Mouse (Mus musculus): Measurements from ENCODE around the gene Epb41l4b. TPM values are rescaled to one million over a fixed set of nuclear protein-coding genes. Genes with fewer than 3 reads are reported as not detected.

Epb41l4b gene
- total and polyA plus RNA-seq, 3 experiments = 0.93 to 4.9 (median 2.0) TPM

- dilution Hi-C loops (cut with MboI; ENCODE audit: extremely low pct_ligation_motif_present, extremely low pct_unique_long_range_greater_than_20kb, low sequenced_read_pairs) (no loop called here), in situ Hi-C loops (cut with MboI; ENCODE audit: low pct_ligation_motif_present, low pct_unique_long_range_greater_than_20kb, low sequenced_read_pairs) (no loop called here)
- Histone ChIP-seq H3K36me3 (replicated peaks in 1 of 2; ENCODE audit: control insufficient read depth in 1 of 2, insufficient read depth in 1 of 2, low read length in 1 of 2) (no peaks in the 10 kb centered on the region), H3K9me3 (replicated peaks; ENCODE audit: low read length) (no peaks in the 10 kb centered on the region), H3K79me2 (replicated peaks; ENCODE audit: control insufficient read depth, extremely low read depth, insufficient read depth, poor library complexity, severe bottlenecking) (no peaks in the 10 kb centered on the region), H3K4me2 (ENCODE audit: insufficient read depth, low read depth, poor library complexity, severe bottlenecking) (no peak overlapping the region), H3K4me3 (replicated peaks in 1 of 3; ENCODE audit: low read depth in 2 of 3, low read length in 2 of 3, poor library complexity in 1 of 3) (no peak overlapping the region), H3K9ac (ENCODE audit: insufficient read depth, low read depth) (no peak overlapping the region), H3K27ac (ENCODE audit: insufficient read depth, low read depth) (no peak overlapping the region), H3K27me3 (replicated peaks) (peaks cover 28% of the 10 kb centered on the region), H3K4me1 (ENCODE audit: control insufficient read depth in 1 of 2, insufficient read depth in 2 of 2) (no peaks in the 10 kb centered on the region)
- TF ChIP-seq POLR2A (IDR thresholded peaks at IDR 0.05; ENCODE audit: low read depth, low read length) (no peak), JUND (conservative IDR thresholded peaks at IDR 0.05; ENCODE audit: low read depth, low read length) (no peak), RAD21 (IDR thresholded peaks at IDR 0.05; ENCODE audit: low read depth, low read length) (peak; percentile 84), CHD1 (IDR thresholded peaks at IDR 0.05; ENCODE audit: low read depth, low read length) (no peak), ZNF384 (IDR thresholded peaks at IDR 0.05; ENCODE audit: low read depth, low read length) (no peak), KAT2A (IDR thresholded peaks at IDR 0.05; ENCODE audit: insufficient replicate concordance, low read length) (no peak), PAX5 (IDR thresholded peaks at IDR 0.05; ENCODE audit: low read length) (no peak), NRF1 (IDR thresholded peaks at IDR 0.05; ENCODE audit: low read depth, low read length) (no peak), MAFK (IDR thresholded peaks at IDR 0.05; ENCODE audit: insufficient replicate concordance, low read length) (no peak), USF2 (conservative IDR thresholded peaks at IDR 0.05; ENCODE audit: low read depth, low read length) (no peak), MXI1 (IDR thresholded peaks at IDR 0.05; ENCODE audit: low read depth, low read length) (no peak), ELF1 (IDR thresholded peaks at IDR 0.05; ENCODE audit: low read depth, low read length) (no peak), TBP (conservative IDR thresholded peaks at IDR 0.05; ENCODE audit: low read depth, low read length) (no peak), JUN (IDR thresholded peaks at IDR 0.05; ENCODE audit: insufficient read depth, low read depth, low read length) (no peak), GABPA (IDR thresholded peaks at IDR 0.05; ENCODE audit: insufficient replicate concordance, low read depth, low read length) (no peak), ZC3H11A (IDR thresholded peaks at IDR 0.05; ENCODE audit: low read depth, low read length) (no peak; the same call in 1 of the 2 replicates), CTCF (conservative IDR thresholded peaks at IDR 0.05 in 1 of 2, IDR thresholded peaks at IDR 0.05 in 1 of 2; ENCODE audit: low read depth in 2 of 2, low read length in 2 of 2) (peak; percentile 92), NELFE (IDR thresholded peaks at IDR 0.05; ENCODE audit: low read depth, low read length) (no peak), SMC3 (IDR thresholded peaks at IDR 0.05; ENCODE audit: low read depth, low read length) (peak; percentile 88)
- peak; percentile 61 for DNase-seq (ENCODE audit: extremely low read depth)
These were observed 126.0 kb downstream of the Epb41l4b start for GRCm38 (mm10) chr4:57017229-57017628.

- Histone ChIP-seq H3K27me3 (replicated peaks) (peaks cover 32% of the 10 kb centered on the region), H3K79me2 (replicated peaks; ENCODE audit: control insufficient read depth, extremely low read depth, insufficient read depth, poor library complexity, severe bottlenecking) (no peaks in the 10 kb centered on the region), H3K9ac (ENCODE audit: insufficient read depth, low read depth) (no peak overlapping the region), H3K4me2 (ENCODE audit: insufficient read depth, low read depth, poor library complexity, severe bottlenecking) (no peak overlapping the region), H3K4me1 (ENCODE audit: control insufficient read depth in 1 of 2, insufficient read depth in 2 of 2) (no peaks in the 10 kb centered on the region), H3K4me3 (replicated peaks in 1 of 3; ENCODE audit: low read depth in 2 of 3, low read length in 2 of 3, poor library complexity in 1 of 3) (no peak overlapping the region), H3K9me3 (replicated peaks; ENCODE audit: low read length) (no peaks in the 10 kb centered on the region), H3K36me3 (replicated peaks in 1 of 2; ENCODE audit: control insufficient read depth in 1 of 2, insufficient read depth in 1 of 2, low read length in 1 of 2) (no peaks in the 10 kb centered on the region), H3K27ac (ENCODE audit: insufficient read depth, low read depth) (no peak overlapping the region)
- TF ChIP-seq PAX5 (IDR thresholded peaks at IDR 0.05; ENCODE audit: low read length) = no peak
- no peak for TF ChIP-seq ZMIZ1 (IDR thresholded peaks at IDR 0.05; ENCODE audit: low read depth, low read length)
- no peak for TF ChIP-seq EP300 (IDR thresholded peaks at IDR 0.05; ENCODE audit: low read length)
- no peak for TF ChIP-seq USF2 (conservative IDR thresholded peaks at IDR 0.05; ENCODE audit: low read depth, low read length)
- TF ChIP-seq CTCF (conservative IDR thresholded peaks at IDR 0.05 in 1 of 2, IDR thresholded peaks at IDR 0.05 in 1 of 2; ENCODE audit: low read depth in 2 of 2, low read length in 2 of 2) = no peak
- TF ChIP-seq MYC (IDR thresholded peaks at IDR 0.05; ENCODE audit: low read depth, low read length) = no peak
- TF ChIP-seq CHD1 (IDR thresholded peaks at IDR 0.05; ENCODE audit: low read depth, low read length) = no peak
- TF ChIP-seq ETS1 (conservative IDR thresholded peaks at IDR 0.05; ENCODE audit: low read depth, low read length) = no peak
- no peak for TF ChIP-seq SMC3 (IDR thresholded peaks at IDR 0.05; ENCODE audit: low read depth, low read length)
- no peak for TF ChIP-seq E2F4 (IDR thresholded peaks at IDR 0.05; ENCODE audit: insufficient replicate concordance, low read depth, low read length)
- TF ChIP-seq MAZ (IDR thresholded peaks at IDR 0.05; ENCODE audit: low read depth, low read length) = no peak
- no peak for TF ChIP-seq ELF1 (IDR thresholded peaks at IDR 0.05; ENCODE audit: low read depth, low read length)
- no peak for TF ChIP-seq POLR2AphosphoS2 (IDR thresholded peaks at IDR 0.05; ENCODE audit: low read depth, low read length)
- no peak for TF ChIP-seq MXI1 (IDR thresholded peaks at IDR 0.05; ENCODE audit: low read depth, low read length)
- TF ChIP-seq NELFE (IDR thresholded peaks at IDR 0.05; ENCODE audit: low read depth, low read length) = no peak
- TF ChIP-seq NRF1 (IDR thresholded peaks at IDR 0.05; ENCODE audit: low read depth, low read length) = no peak
- DNase-seq (ENCODE audit: extremely low read depth) = no peak
- dilution Hi-C loops (cut with MboI; ENCODE audit: extremely low pct_ligation_motif_present, extremely low pct_unique_long_range_greater_than_20kb, low sequenced_read_pairs) (no loop called here), in situ Hi-C loops (cut with MboI; ENCODE audit: low pct_ligation_motif_present, low pct_unique_long_range_greater_than_20kb, low sequenced_read_pairs) (no loop called here)
These were observed 126.7 kb downstream of the Epb41l4b start for GRCm38 (mm10) chr4:57016366-57017171.

Data from CH12.LX (cell line).